Mouse (Mus musculus) hindbrain, embryonic 16.5 days (tissue): ENCODE results near the gene Mmaa. TPM values are rescaled to one million over a fixed set of nuclear protein-coding genes. Genes with fewer than 3 reads are reported as not detected.

Experiments used
- ATAC-seq: fragments of 200-750 bp; cut with Nextera tagmentation; 2 replicates; pipeline ENCODE4 v1.8.0; 2017; ENCODE audit warnings: moderate TSS enrichment, moderate library complexity
- H3K27ac ChIP-seq: fragments of 300-500 bp; sonication (generic); 2 replicates; pipeline ENCODE4 v1.5.1; 2014; ENCODE audit warnings: low read depth, mild to moderate bottlenecking, control low read depth, low read length, moderate library complexity
- H3K27me3 ChIP-seq: fragments of 300-500 bp; sonication (generic); replicated peaks from 2 replicates; pipeline ENCODE4 v1.6.1; 2014; ENCODE audit warnings: low read length; ENCODE audit not compliant: control insufficient read depth, insufficient read depth
- H3K36me3 ChIP-seq: fragments of 300-500 bp; sonication (generic); 2 replicates; pipeline ENCODE4 v1.6.1; 2014; ENCODE audit warnings: mild to moderate bottlenecking, low read length, moderate library complexity, mixed read lengths; ENCODE audit not compliant: control insufficient read depth, insufficient read depth
- H3K4me1 ChIP-seq: fragments of 300-500 bp; sonication (generic); 2 replicates; pipeline ENCODE4 v1.6.1; 2014; ENCODE audit warnings: low read depth, low read length; ENCODE audit not compliant: control insufficient read depth, insufficient read depth
- H3K4me2 ChIP-seq: fragments of 300-500 bp; sonication (generic); 2 replicates; pipeline ENCODE4 v1.6.1; 2014; ENCODE audit warnings: mild to moderate bottlenecking, low read length, control low read depth, moderate library complexity
- H3K4me3 ChIP-seq: fragments of 300-500 bp; sonication (generic); 2 replicates; pipeline ENCODE4 v1.5.1; 2014; ENCODE audit warnings: mild to moderate bottlenecking, low read length, control low read depth, moderate library complexity
- H3K9ac ChIP-seq: fragments of 300-500 bp; sonication (generic); 2 replicates; pipeline ENCODE4 v1.6.1; 2014; ENCODE audit warnings: low read depth, mild to moderate bottlenecking, control low read depth, low read length, moderate library complexity
- H3K9me3 ChIP-seq: fragments of 300-500 bp; sonication (generic); 2 replicates; pipeline ENCODE4 v1.6.1; 2014; ENCODE audit warnings: mild to moderate bottlenecking, low read length, moderate library complexity; ENCODE audit not compliant: control insufficient read depth
- WGBS: fragments of 180-500 bp; shearing (Covaris S2); extraction: QIAGEN DNeasy Blood & Tissue Kit; methylation state at CpG from one replicate; pipeline ENCODE4 v1.1.7; 2014; 5-methylcytosine and 5-hydroxymethylcytosine counted together
- polyA plus RNA-seq: library from polyadenylated mRNA; unstranded; fragments of >200 nt; fragmentation: Nextera tagmentation; extraction: Ambion mirVana; gene quantifications from 2 replicates; pipeline ENCODE4 v1.2.1, GENCODE M21; 2015

Gene Mmaa
- polyA plus RNA-seq, 1 experiment from 2014 or later = 18.8 TPM

- 77% methylated on average over 6 of the region's 6 CpGs for WGBS
- no peak overlapping the region for H3K4me3 ChIP-seq
- ATAC-seq = no peak
Measured at GRCm38 (mm10) chr8:79325510-79325909, 30.8 kb upstream of the Mmaa start.

GRCm38 (mm10) chr8:79324928-79325327, 30.2 kb upstream of the Mmaa start:
- Histone ChIP-seq H3K4me3 (no peak overlapping the region), H3K9me3 (no peaks in the 10 kb centered on the region), H3K9ac (no peak overlapping the region), H3K36me3 (no peaks in the 10 kb centered on the region), H3K27me3 (no peaks in the 10 kb centered on the region), H3K4me1 (no peaks in the 10 kb centered on the region), H3K4me2 (no peak overlapping the region), H3K27ac (no peak overlapping the region)
- WGBS = 76% methylated on average over 5 of the region's 5 CpGs
- no peak for ATAC-seq

More at GRCm38 (mm10) chr8:79325510-79325909, 30.8 kb upstream of the Mmaa start:
- Histone ChIP-seq H3K4me2 (no peak overlapping the region), H3K9ac (no peak overlapping the region), H3K9me3 (no peaks in the 10 kb centered on the region), H3K27me3 (no peaks in the 10 kb centered on the region), H3K4me1 (no peaks in the 10 kb centered on the region), H3K36me3 (no peaks in the 10 kb centered on the region), H3K27ac (no peak overlapping the region)

GRCm38 (mm10) chr8:79324036-79324435, 29.3 kb upstream of the Mmaa start:
- Histone ChIP-seq H3K4me2 (no peak overlapping the region), H3K9me3 (no peaks in the 10 kb centered on the region), H3K9ac (no peak overlapping the region), H3K27ac (no peak overlapping the region), H3K36me3 (no peaks in the 10 kb centered on the region), H3K4me1 (no peaks in the 10 kb centered on the region), H3K27me3 (no peaks in the 10 kb centered on the region), H3K4me3 (no peak overlapping the region)
- WGBS = 68% methylated on average over 3 of the region's 3 CpGs
- ATAC-seq = no peak

- Histone ChIP-seq H3K4me1 (no peaks in the 10 kb centered on the region), H3K4me3 (no peak overlapping the region), H3K27ac (no peak overlapping the region), H3K9ac (no peak overlapping the region), H3K27me3 (no peaks in the 10 kb centered on the region), H3K36me3 (no peaks in the 10 kb centered on the region), H3K4me2 (no peak overlapping the region), H3K9me3 (no peaks in the 10 kb centered on the region)
- WGBS = 73% methylated on average over 7 of the region's 7 CpGs
- ATAC-seq = no peak
Measured at GRCm38 (mm10) chr8:79323121-79323520, 28.4 kb upstream of the Mmaa start.

- Histone ChIP-seq H3K9ac (no peak overlapping the region), H3K27me3 (no peaks in the 10 kb centered on the region), H3K27ac (no peak overlapping the region), H3K4me3 (no peak overlapping the region), H3K9me3 (no peaks in the 10 kb centered on the region), H3K4me1 (no peaks in the 10 kb centered on the region), H3K4me2 (no peak overlapping the region), H3K36me3 (no peaks in the 10 kb centered on the region)
- no peak for ATAC-seq
- 75% methylated on average over 2 of the region's 2 CpGs for WGBS
Measured at GRCm38 (mm10) chr8:79310801-79311200, 16.1 kb upstream of the Mmaa start.

- WGBS = 68% methylated on average over 5 of the region's 5 CpGs
- ATAC-seq = no peak
- no peaks in the 10 kb centered on the region for H3K27me3 ChIP-seq
- H3K9ac ChIP-seq = no peak overlapping the region
- no peak overlapping the region for H3K27ac ChIP-seq
- no peaks in the 10 kb centered on the region for H3K36me3 ChIP-seq
- H3K4me1 ChIP-seq = no peaks in the 10 kb centered on the region
- H3K4me2 ChIP-seq = no peak overlapping the region
- no peaks in the 10 kb centered on the region for H3K9me3 ChIP-seq
- H3K4me3 ChIP-seq = no peak overlapping the region
Measured at GRCm38 (mm10) chr8:79305941-79306340, 11.2 kb upstream of the Mmaa start.

- no peak overlapping the region for H3K4me2 ChIP-seq
- no peaks in the 10 kb centered on the region for H3K9me3 ChIP-seq
- no peaks in the 10 kb centered on the region for H3K4me1 ChIP-seq
- H3K9ac ChIP-seq = no peak overlapping the region
- ATAC-seq = no peak
- 81% methylated on average over 3 of the region's 3 CpGs for WGBS
- H3K36me3 ChIP-seq = no peaks in the 10 kb centered on the region
- no peaks in the 10 kb centered on the region for H3K27me3 ChIP-seq
- no peak overlapping the region for H3K27ac ChIP-seq
- H3K4me3 ChIP-seq = no peak overlapping the region
Measured at GRCm38 (mm10) chr8:79301548-79301947, 6.8 kb upstream of the Mmaa start.

GRCm38 (mm10) chr8:79299704-79300103, 5.0 kb upstream of the Mmaa start:
- no peak overlapping the region for H3K4me3 ChIP-seq
- no peaks in the 10 kb centered on the region for H3K27me3 ChIP-seq
- H3K9me3 ChIP-seq = no peaks in the 10 kb centered on the region
- H3K4me2 ChIP-seq = no peak overlapping the region
- no peaks in the 10 kb centered on the region for H3K36me3 ChIP-seq
- H3K4me1 ChIP-seq = peaks cover 4% of the 10 kb centered on the region
- WGBS = 87% methylated on average over 5 of the region's 5 CpGs
- ATAC-seq = no peak
- no peak overlapping the region for H3K27ac ChIP-seq
- no peak overlapping the region for H3K9ac ChIP-seq

- H3K4me3 ChIP-seq = no peak overlapping the region
- H3K4me2 ChIP-seq = no peak overlapping the region
- 33% methylated on average over 3 of the region's 3 CpGs for WGBS
- H3K27me3 ChIP-seq = no peaks in the 10 kb centered on the region
- no peaks in the 10 kb centered on the region for H3K9me3 ChIP-seq
- no peak overlapping the region for H3K27ac ChIP-seq
- no peaks in the 10 kb centered on the region for H3K36me3 ChIP-seq
- no peak for ATAC-seq
- no peak overlapping the region for H3K9ac ChIP-seq
- peaks cover 16% of the 10 kb centered on the region for H3K4me1 ChIP-seq
Measured at GRCm38 (mm10) chr8:79297763-79298162, 3.0 kb upstream of the Mmaa start.
